Mouse (Mus musculus) spleen, adult 2 months (tissue): ENCODE results near the gene Slc22a18.

Experiments used
- CTCF ChIP-seq: fragments of 200-500 bp; IDR thresholded peaks from 2 replicates; pipeline ENCODE4 v1.5.1; 2011; ENCODE audit warnings: mild to moderate bottlenecking, inconsistent platforms; ENCODE audit not compliant: insufficient read depth, insufficient read length, insufficient replicate concordance; ENCODE audit errors: extremely low read depth
- POLR2A ChIP-seq: fragments of 200-500 bp; IDR thresholded peaks from 2 replicates; pipeline ENCODE4 v1.6.1; 2011; ENCODE audit warnings: low read depth, low read length, inconsistent platforms

GRCm38 (mm10) chr7:143502418-143503200 lies 29.1 kb downstream of the Slc22a18 start, which contains the start of gene Phlda2:
- no peak for TF ChIP-seq CTCF
- no peak for TF ChIP-seq POLR2A
